Mouse (Mus musculus): ENCODE results near the gene Zfp804a. TPM values are rescaled to one million over a fixed set of nuclear protein-coding genes. Genes with fewer than 3 reads are reported as not detected.
A peak's percentile ranks its signal among the peaks of the same experiment; 100 is the strongest.

Zfp804a gene
- total RNA-seq (2021) = 10 to 100 TPM; 21.5 to 24.4 TPM
- long read RNA-seq, experiment 1, full-length matches to known transcripts = 7 of 8 reads
- long read RNA-seq, experiment 1, partial matches to known transcripts = 0 of 8 reads
- long read RNA-seq, experiment 1, other reads (novel, unspliced or antisense) = 1 of 8 reads
- long read RNA-seq, experiment 2, full-length matches to known transcripts = 9 of 11 reads
- long read RNA-seq, experiment 2, partial matches to known transcripts = 0 of 11 reads
- long read RNA-seq, experiment 2, other reads (novel, unspliced or antisense) = 2 of 11 reads

- Histone ChIP-seq H3K27ac (peak within 1 kb of the TSS; percentile 93), H3K4me3 (peak within 1 kb of the TSS; percentile 63)
- peak; percentile 53 to 61 for DNase-seq (ENCODE audit: low spot score in 2 of 2)
Measured at GRCm38 (mm10) chr2:82053185-82053891, at the start of gene Zfp804a. Gene Zfp804a (plus strand): TSS chr2:82053222.

GRCm38 (mm10) chr2:82051635-82052034, 1.4 kb upstream of the Zfp804a start:
- peak; percentile 61 for TF ChIP-seq CTCF (conservative IDR thresholded peaks at IDR 0.05)
- Histone ChIP-seq H3K27ac (peak overlapping the region; percentile 93), H3K4me3 (peak overlapping the region; percentile 63; the same call in 1 of the 2 replicates)
- DNase-seq (ENCODE audit: low spot score in 2 of 2) = no peak

More at GRCm38 (mm10) chr2:82053185-82053891, at the start of gene Zfp804a:
- 0 out of 2 replicates have a peak, but pooled peaks have one; percentile 12 for TF ChIP-seq CTCF (conservative IDR thresholded peaks at IDR 0.05)

DNA sequence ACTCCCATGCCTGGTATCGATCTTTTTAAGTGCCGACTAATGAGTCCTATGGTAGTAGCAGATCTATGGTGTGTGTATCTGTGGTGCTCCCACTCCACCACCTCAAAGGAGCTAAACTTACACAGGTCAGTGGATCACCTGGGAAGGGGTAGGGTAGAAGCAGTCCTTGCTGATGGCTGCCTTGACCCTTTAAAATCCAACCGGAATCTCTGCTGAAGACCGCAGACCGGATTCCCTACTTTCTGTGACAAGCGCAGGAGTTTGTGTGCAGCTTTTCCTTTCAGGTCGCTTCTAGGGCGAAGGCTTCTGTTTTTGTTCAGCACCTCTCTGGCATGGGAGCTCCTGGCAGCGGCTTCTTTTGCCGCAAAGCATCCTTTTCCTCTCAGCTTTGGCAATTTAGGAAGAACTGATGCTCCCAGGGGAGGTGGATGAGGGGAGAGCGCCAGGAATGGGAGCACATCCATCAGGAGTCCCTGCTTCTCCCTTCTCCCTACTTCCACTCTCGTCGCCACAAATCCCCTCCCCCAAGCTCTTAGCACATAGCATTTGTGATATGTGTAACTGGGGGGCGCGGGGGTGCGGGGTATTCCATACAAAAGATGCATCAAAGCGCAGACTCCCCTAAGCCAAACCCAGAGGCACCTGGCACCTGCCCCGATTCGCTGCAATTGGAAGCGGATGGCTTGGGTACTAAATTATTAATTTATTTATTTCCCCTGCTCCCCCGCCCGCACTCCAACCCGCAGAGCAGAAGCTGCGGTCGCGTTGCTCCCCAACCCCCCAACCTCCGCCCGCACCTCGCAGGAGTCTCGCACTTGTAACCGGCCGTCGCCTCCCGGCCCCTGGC, 461 bp upstream of the Zfp804a start:
- no peak for TF ChIP-seq CTCF (conservative IDR thresholded peaks at IDR 0.05)
- peak overlapping the region; percentile 63 for H3K4me3 ChIP-seq
- H3K27ac ChIP-seq = peak overlapping the region; percentile 93
- DNase-seq (ENCODE audit: low spot score in 2 of 2) = peak; percentile 50 to 71

DNA sequence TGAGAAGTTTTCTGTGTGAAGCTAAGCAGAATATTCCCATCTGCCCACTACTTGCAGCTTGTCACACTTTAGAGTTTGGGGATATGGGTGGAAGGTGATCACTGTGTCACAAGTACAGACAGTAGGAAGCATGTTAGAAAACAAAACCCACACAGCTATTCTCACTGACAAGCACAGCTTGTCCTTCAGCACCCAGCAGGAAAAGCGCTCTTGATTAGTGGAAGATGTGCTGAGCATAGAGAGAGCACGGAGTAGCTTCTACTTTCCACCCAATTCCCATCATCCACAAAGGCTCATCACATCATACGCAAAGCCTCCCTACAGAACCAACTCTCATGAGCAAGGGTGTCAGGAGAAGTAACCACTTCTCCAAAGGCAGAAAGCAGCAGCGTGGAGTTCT, 1.4 kb downstream of the Zfp804a start:
- Histone ChIP-seq H3K27ac (peak overlapping the region; percentile 93), H3K4me3 (peak overlapping the region; percentile 63)
- TF ChIP-seq CTCF (conservative IDR thresholded peaks at IDR 0.05) = no peak
- DNase-seq (ENCODE audit: low spot score in 2 of 2) = no peak

- no peak for DNase-seq (ENCODE audit: low spot score in 2 of 2)
- Histone ChIP-seq H3K4me3 (no peak overlapping the region), H3K27ac (no peak overlapping the region)
- TF ChIP-seq CTCF (conservative IDR thresholded peaks at IDR 0.05) = peak; percentile 80
Measured at GRCm38 (mm10) chr2:82064671-82065070, 11.6 kb downstream of the Zfp804a start.

GRCm38 (mm10) chr2:82067912-82068311, 14.9 kb downstream of the Zfp804a start:
- DNase-seq (ENCODE audit: low spot score in 2 of 2) = no peak
- TF ChIP-seq CTCF (conservative IDR thresholded peaks at IDR 0.05) = no peak
- Histone ChIP-seq H3K27ac (no peak overlapping the region), H3K4me3 (no peak overlapping the region)

DNA sequence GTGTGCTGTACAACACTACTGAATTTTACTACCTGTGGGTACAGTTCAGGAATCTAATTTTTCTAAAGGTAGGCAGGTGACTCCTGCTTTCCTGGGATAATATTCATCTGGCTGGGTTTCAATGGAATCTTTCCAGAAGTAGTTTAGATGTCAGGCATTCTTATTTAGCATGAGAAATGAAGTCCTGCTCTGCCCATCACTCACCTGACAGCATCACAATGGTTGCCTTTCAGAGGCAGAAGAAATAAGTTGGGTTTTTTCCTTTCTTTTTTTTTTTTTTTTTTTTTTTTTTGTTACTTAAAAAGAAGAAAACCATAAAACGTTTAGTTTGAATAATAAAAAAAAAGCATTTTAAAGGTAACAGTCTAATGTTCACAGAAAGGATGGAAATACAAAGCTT, 16.1 kb downstream of the Zfp804a start:
- no peak for DNase-seq (ENCODE audit: low spot score in 2 of 2)
- Histone ChIP-seq H3K27ac (no peak overlapping the region), H3K4me3 (no peak overlapping the region)
- no peak for TF ChIP-seq CTCF (conservative IDR thresholded peaks at IDR 0.05)

- Histone ChIP-seq H3K4me3 (no peak overlapping the region), H3K27ac (no peak overlapping the region)
- no peak for TF ChIP-seq CTCF (conservative IDR thresholded peaks at IDR 0.05)
- no peak for DNase-seq (ENCODE audit: low spot score in 2 of 2)
Measured at GRCm38 (mm10) chr2:82076883-82077282, 23.9 kb downstream of the Zfp804a start.

- peak overlapping the region; percentile 20; the same call in 1 of the 2 replicates for H3K27ac ChIP-seq
Measured at GRCm38 (mm10) chr2:82078287-82078994, 25.4 kb downstream of the Zfp804a start.

DNA sequence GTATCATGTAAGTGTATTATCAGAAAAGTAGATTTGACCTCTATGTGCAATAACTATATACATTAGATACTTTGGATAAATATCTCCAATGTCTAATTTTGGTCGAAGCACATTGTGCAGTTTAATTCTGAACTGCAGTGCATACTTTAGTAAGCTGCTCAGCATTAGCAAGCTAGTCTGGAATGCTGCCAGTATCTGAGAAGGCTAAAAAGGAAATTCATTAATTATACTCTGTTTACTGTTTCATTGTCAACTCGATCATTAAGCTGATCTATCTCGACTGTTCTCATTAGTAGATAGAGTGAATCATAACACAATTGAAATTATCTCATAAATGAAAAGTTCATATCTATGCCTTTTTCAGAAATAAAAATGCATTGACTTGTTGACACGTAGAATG, 27.7 kb downstream of the Zfp804a start:
- H3K4me3 ChIP-seq = no peak overlapping the region
- peak; percentile 19 to 33 for DNase-seq (ENCODE audit: low spot score in 2 of 2)
- no peak for TF ChIP-seq CTCF (conservative IDR thresholded peaks at IDR 0.05)
- H3K27ac ChIP-seq = no peak overlapping the region

More at GRCm38 (mm10) chr2:82078287-82078994, 25.4 kb downstream of the Zfp804a start:
- TF ChIP-seq CTCF (conservative IDR thresholded peaks at IDR 0.05) = no peak
- no peak overlapping the region for H3K4me3 ChIP-seq
- peak; percentile 35 to 53 for DNase-seq (ENCODE audit: low spot score in 2 of 2)

- TF ChIP-seq CTCF (conservative IDR thresholded peaks at IDR 0.05) = no peak
- H3K4me3 ChIP-seq = no peak overlapping the region
- H3K27ac ChIP-seq = no peak overlapping the region
- DNase-seq (ENCODE audit: low spot score in 2 of 2) = no peak
Measured at GRCm38 (mm10) chr2:82113148-82113547, 60.1 kb downstream of the Zfp804a start.

DNA sequence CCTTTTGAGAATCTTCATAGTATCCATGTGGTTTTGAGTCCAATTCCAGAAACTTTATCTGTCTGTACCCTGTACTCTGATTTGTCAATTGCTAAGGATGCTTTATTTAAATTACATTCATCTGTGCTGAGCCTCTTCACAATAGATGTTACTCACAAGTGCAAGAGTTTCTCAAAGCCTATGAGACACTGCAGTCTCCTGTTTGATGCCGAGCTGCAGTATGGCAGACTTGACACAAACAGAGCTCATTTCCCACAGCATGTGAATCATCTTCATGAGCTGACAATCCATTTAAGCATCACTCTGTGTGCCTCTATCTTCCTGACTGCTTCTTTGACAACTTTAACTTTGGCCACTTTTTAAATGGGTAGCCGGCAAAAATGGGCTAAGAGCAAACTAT, 60.6 kb downstream of the Zfp804a start:
- Histone ChIP-seq H3K4me3 (no peak overlapping the region), H3K27ac (no peak overlapping the region)
- no peak for TF ChIP-seq CTCF (conservative IDR thresholded peaks at IDR 0.05)
- no peak for DNase-seq (ENCODE audit: low spot score in 2 of 2)
